Mouse (Mus musculus): ENCODE measurements at regions not wholly inside any gene's neighbourhood (a gene's known extent, or its start where the extent isn't known, plus 50 kb on each side); places are given as distances from the start of the nearest gene placed in this dataset.

GRCm38 (mm10) chr2:63853226-63853625 lies 244.6 kb downstream of the Fign start:
- TF ChIP-seq POLR2A (IDR thresholded peaks at IDR 0.05; ENCODE audit: extremely low read depth, insufficient read depth, low read length): no peak
- no peak for TF ChIP-seq CTCF (IDR thresholded peaks at IDR 0.05; ENCODE audit: low read depth, low read length)

Measured in liver, adult 2 months (tissue).